Mouse (Mus musculus) olfactory bulb, adult 2 months (tissue): ENCODE results near the gene Rbm3.

ENCODE experiments used
- CTCF ChIP-seq: fragments of 200-500 bp; IDR thresholded peaks from 2 replicates; pipeline ENCODE4 v1.5.1; 2012; ENCODE audit warnings: low read depth, mild to moderate bottlenecking, low read length, moderate library complexity; ENCODE audit not compliant: insufficient read depth
- POLR2A ChIP-seq: fragments of 200-500 bp; IDR thresholded peaks from 2 replicates; pipeline ENCODE4 v1.6.1; 2012; ENCODE audit warnings: mild to moderate bottlenecking, low read depth, low read length, moderate library complexity; ENCODE audit not compliant: insufficient read depth

DNA sequence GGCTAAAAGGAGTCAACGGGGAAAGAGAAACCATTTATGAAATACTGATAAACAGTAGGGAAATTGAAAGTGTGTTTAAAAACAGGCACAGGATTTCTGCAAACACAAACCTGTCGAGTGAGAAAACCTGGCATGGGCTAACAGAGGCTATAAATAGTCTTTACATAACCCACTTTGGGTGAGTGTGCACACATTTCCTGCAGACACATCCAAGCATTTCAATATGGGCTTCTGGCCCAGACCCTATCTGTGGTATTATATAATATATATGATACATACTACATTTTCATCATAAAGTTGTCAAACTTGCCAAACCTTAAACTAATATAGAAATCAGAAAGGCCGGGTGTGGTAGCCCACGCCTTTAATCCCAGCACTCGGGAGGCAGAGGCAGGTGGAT is 17.4 kb upstream of the Rbm3 start:
- TF ChIP-seq POLR2A (no peak), CTCF (no peak)
